Mouse (Mus musculus): ENCODE data around the gene Ppp2r5a.

The Ppp2r5a gene

DNA sequence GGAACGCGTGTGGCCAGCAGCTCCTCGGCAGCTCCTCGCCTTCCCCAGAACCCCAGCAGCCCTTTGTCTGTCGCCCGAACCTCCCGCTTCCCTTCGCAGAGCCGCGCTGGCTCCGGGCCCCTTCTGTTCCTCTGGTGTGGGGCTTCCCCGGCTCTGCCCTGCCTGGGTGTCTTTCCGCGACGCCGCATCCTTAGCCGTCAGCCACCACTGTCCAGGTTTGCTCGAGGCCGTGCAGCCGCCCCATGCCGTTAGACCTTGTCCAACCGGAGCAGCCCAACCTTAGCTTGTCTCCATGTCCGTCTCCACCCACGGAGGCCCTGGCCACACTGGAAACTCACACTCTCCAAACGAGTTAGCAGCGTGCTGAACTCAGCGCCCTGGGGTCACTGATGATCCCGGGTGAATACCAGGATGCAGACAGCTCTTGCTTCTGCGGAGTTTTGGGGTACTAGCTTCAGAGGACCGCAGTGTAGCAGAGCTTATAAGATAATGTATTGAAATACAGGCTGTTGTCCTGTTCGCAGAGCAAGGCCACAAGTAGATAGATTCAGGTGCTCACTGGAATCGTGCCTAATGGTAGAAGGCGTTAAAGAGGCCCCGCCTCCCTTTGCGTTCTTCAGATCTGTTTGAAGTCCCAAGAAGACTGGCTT is 76.7 kb downstream of the Ppp2r5a start:
- DNase-seq (ENCODE audit: low spot score in 2 of 2): no peak

DNA sequence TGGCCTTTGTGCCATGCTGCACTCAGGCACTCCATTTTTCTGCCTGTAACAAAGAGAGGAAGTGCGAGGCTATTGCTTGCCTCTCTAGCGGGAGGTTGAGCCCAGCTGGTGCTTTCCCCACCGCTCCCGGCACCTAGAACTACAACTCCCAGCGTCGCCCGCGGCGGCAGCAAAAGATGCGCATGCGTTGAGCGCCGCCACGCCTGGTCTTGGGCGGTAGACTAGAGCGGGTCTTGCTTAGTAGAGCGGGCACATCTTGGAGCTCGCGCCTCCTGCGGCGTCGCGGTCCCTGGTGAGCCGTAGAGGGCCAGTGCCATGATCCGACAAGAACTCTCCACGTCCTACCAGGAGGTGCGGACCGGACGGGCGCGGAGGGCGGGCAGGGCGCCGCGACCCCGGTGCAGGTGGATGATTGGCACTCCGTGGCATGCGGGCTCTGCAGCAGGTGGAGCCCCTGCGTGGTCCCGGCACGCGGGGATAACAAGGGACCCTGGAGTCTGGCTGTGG is 77.3 kb downstream of the Ppp2r5a start, which contains the start of gene Tmem206:
Gene Tmem206, plus strand, starts transcription at position 187 of the 507 bp plus-strand sequence.
- peak; percentile 89 to 94 for DNase-seq (ENCODE audit: low spot score in 2 of 2)

DNA sequence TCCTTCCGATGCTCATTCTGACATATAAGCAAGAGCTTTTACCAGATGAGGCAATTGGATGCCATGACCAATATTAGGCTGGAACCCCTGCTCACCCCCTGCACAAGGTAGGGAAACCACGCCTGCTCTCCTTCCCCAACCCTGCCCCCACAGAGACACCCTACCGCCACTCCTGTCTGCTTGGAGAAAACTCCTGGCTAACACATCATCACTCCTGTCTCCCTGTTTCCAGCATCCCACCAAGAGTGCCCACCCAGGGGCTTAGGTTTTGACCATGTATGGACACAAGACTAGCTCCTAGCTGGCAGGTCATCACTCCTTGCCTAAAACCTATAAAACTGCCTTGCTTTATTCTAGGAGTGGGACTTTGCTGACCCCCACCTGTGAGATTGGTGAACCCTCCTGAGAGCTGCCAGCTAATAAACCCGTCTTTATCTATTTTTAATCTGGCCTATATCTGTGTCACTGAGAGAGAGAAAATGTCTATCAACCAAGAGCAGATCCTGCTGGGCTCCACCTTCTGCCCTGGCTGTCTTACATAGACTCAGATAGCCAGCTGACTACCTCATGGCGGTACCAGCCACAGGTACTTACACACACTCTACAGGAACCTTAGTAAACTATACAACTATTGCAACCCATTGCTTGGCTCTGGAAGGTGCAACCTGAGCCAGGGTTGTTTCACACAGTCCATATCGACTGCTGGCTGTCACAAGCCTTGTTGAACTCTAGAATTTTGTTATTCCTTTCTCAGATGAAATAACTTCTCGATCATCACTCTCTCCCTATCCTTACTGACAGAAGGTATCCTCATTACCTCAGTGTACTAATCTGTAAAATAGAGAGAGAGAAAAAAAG is 78.1 kb downstream of the Ppp2r5a start:
- DNase-seq (ENCODE audit: low spot score in 2 of 2): no peak

DNA sequence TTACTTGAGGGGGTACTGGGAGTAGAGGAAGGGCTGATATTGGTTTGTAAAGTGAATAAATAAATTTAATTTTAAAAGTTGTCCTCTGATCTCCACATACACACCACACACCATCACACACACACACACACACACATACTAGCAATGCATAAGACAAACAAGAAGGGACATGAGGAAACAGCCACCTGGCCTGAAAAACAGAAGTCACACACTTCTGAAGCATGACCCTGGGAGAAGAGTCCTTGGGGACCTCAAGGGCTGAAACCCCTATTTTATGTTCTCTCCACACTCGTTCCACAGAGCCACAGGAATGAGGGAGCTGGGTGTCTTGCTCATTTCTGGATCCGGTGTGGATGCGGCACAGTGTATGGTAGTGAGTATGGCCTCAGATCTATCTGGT is 79.7 kb downstream of the Ppp2r5a start:
- no peak for DNase-seq (ENCODE audit: low spot score in 2 of 2)

DNA sequence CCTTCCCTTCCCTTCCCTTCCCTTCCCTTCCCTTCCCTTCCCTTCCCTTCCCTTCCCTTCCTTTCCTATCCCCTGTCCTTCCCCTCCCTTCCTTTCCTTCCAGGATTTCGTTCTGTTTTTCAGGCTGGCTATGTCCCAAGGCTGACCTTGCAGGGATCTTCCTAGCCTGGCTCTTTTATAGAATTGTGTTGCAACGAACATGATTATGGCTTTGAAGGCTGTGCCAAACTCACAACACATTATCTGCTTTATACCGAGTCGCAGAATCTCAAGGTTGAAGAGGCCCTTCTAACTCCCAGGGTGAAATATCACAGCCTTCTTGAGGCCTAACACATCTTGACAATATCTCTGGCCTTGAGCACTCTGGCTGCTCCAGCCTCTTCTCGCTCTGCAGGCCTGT is 84.4 kb downstream of the Ppp2r5a start:
- no peak for DNase-seq (ENCODE audit: low spot score in 2 of 2)

DNA sequence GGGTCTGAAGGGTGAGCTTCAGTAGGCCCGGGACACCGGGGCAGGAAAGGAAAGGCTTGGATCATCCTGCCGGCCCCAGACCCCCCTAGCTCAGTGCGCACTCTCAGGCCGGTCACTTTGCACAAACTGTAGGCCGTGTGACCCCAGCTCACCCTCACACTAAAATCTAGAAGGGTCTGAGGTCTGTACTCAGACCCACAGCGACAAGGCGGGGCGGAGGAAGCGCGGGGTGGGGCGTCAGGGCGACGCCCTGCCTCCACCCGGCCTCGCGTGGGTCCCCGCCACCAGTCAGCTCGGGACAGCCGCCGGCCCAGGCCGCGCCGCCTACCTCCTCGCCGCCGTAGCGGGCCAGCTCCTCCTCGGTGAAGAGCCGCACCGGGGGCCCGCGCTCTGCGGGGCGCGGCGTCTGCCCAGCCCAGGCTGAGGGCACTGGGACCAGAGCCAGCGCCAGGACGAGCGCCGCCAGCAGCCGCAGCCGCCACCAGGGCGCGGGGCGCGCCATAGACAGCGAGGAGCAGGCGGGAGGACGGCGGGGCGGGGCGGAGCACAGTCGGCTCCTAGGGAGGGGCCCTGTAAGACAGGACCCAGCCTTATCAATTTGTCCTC is 85.4 kb downstream of the Ppp2r5a start, which contains the start of gene Nenf:
Gene Nenf, minus strand, starts transcription at position 604 of the 606 bp plus-strand sequence.
- DNase-seq (ENCODE audit: low spot score in 2 of 2): peak; percentile 45 to 75

DNA sequence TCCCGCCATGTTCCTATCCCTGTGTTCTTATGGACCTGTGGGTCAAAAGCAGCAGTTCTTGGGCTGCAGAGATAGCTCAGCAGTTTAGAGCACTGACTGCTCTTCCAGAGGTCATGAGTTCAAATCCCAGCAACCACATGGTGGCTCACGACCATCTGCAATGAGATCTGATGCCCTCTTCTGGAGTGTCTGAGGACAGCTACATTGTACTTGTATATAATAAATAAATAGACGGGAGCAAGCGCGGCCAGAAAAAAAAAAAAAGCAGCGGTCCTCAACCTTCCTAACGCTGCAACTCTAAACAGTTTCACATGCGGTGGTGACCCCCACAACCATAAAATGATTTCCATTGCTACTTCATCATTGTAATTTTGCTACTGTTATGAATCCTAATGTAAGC is 86.3 kb downstream of the Ppp2r5a start:
- no peak for DNase-seq (ENCODE audit: low spot score in 2 of 2)

DNA sequence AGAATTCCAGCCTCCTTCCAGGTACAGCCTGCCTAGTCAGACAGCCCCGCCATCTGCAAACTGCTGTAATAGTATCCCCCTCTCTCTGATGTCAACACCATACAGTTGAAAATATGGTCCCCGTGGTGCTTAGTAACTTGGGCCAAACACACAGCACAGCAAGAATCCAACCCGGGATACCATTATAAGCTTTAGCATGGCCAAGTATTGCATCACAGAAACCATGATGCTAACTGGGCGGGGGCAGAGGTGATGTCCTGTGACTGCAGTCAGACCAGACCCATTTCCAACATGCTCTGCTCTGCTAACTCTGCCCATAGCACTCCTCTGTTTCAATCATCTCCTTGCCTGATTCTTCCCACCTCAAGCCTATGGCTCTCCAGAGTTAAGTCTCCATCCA is 89.1 kb downstream of the Ppp2r5a start:
- no peak for DNase-seq (ENCODE audit: low spot score in 2 of 2)

DNA sequence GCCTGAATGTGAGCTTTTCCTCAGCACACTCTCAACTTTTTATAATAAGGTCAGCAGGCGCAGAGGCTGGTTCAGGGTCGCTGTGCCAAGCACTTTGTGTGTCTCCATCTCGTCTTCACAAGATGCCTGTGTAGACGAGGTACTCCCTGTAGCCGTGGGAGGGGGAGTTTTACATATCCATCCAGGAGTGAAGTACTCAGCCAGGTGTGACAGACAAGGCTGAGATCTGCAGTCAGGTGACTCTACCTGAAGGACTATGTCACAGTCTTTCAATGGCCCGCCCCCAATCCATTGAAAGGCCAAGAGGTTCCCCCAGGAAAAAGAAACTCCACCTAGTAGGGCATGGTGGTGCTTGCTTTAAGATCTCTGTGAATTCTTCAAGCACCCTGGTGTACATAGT is 89.9 kb downstream of the Ppp2r5a start:
- DNase-seq (ENCODE audit: low spot score in 2 of 2): no peak

DNA sequence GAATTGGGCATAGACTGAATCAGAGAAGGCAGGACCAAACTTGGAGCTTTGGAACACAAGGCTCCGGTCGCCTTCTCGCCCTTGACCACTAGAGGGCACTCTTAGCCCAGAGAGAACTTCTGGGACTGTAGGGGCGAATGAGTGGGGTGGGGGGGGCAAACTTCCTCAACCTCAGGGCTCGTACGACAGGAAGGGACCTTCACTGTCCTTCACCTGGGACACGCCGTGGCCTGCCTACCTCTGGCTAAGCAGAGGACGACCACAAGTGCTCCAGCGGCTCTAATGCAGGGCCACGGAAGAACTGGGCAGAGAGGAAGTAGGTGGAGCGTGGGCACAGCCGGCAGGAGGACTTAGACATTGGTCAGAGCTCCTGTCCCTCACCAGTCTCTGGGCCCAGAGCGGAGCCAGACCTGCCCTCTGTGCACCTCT is 90.5 kb downstream of the Ppp2r5a start:
- peak; percentile 53 to 77 for DNase-seq (ENCODE audit: low spot score in 2 of 2)

DNA sequence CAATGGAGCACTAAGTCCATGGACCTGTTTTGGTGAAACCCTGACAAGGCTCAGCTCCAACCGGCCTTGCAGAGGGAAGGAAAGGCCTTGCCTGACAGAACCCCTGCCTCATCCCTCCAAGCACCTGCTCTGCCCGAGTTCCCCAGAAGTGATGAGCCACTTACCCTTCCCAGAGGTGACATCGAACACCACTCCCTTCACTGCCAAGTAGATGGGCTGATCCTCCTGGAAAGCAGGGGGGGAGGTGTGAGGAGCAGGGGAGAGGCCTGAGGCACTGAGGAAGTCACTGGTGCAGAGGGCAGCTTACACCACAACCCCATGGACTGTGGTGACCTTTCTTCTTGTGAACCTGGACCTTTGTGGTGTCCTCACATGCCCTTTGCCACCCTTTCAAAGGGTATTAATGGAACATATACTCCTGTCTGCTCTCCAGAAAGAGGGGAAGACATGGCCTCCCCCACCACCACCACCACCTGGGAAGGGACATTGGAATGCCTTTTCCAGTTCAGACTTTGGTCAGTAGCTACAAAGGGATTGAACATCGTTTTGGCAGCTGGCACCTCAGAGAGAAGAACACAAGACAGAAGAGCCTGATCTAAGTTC is 91.7 kb downstream of the Ppp2r5a start:
- no peak for DNase-seq (ENCODE audit: low spot score in 2 of 2)

DNA sequence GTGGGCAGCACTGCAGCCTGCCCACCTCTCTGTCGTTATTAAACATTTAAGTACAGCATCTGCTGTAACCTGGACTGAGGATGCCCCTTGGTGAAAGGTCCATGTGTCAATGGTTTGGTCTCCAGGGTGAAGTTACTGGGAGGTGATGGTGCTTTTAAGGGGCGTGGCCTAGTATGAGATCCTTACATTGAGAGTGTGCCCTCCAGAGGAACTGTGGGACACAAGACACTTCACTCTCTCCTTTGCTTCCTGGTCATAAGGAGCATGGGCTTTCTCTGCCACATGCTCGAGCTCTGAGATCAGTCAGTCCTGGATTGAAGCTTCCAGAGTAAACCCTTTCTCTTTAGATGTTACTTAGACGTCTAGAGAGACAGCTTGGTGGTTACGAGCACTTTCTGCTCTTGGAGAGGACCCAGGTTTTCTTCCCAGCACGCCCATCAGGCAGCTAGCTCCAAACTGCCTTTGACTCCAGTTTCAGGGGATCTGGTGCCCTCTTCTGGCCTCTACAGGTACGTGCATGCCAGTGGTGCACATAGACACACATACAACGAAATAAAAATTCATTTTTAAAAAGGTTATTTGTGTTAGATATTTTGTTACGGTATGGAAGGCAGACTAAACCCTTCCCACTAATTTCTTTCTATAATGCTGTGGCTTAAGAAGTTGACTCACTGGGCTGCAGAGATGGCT is 95.2 kb downstream of the Ppp2r5a start:
- no peak for DNase-seq (ENCODE audit: low spot score in 2 of 2)

DNA sequence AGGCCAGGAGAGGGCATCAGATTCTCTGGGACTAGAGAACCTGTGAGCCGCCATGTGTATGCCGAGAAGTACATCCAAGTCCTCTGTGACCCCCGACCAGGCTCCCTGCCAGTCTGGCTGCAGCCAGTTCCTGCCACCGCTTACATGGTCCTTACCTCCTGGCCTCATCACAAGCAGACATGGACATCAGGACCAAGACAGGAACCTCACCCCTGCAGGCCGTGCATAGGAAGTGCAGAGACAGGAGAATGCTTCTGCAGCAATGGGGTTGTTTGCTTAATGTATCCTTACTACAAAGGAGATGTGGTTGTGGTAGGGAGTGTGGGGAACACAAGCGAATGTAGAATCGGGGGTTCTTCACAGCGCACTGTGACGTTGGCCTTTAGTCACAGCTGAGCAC is 96.8 kb downstream of the Ppp2r5a start:
- DNase-seq (ENCODE audit: low spot score in 2 of 2): no peak

DNA sequence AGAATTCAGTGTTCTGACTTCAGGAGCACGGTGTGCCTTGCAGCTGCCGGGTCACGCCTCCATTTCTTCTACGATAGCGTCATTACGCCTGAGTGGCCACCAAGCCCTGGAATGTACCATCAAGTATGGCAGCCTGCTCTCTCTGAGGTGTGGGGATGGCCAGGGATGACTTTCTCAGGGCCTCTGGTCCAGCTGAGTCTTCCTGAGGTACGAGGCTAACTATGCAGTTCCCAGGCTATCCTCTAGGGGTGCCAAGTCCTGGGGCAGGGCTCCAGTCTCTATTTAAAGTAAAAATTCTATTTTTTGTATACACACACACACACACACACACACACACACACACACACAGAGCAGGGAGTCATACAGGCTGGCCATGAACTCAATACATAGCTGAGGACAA is 97.5 kb downstream of the Ppp2r5a start:
- DNase-seq (ENCODE audit: low spot score in 2 of 2): no peak

DNA sequence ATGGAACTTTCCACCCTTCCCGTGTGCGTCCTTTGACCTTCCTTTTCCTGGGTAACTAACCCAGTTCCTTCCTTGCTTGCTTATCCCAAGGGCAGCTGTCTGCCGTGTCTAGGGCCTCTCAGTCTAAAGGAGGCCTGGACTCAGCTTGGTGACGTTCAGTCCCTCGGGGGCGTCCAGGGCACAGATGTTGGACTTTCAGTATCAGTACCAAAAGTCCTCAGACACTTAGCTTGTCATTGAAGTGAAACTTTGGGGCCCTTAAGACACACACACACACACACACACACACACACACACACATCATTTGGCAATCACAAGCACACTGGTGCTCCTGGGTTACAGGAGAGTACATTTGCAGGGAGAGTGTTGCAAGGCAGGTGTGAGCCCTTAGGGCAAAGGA is 98.9 kb downstream of the Ppp2r5a start:
- no peak for DNase-seq (ENCODE audit: low spot score in 2 of 2)

DNA sequence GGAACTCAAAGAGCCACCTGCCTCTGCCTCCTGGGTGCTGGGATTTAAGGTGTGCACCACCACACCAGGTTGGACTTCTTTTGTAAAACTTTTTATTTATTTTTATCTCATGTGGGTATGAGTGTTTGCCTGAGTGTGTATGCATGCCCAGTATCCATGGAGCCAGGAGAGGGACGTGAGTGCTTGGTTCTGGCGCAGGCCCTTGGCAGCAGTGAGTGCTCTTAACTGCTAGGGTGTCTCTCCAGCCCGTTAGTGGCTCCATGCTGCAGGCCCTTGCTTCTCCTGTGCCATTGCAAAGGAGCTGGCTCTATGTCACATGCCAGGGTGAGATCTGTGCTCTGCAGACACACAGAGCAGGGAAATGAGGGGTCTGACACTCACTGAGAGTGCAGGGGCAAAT is 99.3 kb downstream of the Ppp2r5a start:
- no peak for DNase-seq (ENCODE audit: low spot score in 2 of 2)

All from frontal cortex, postnatal 10 days (tissue).